Mouse (Mus musculus): ENCODE measurements around the gene Wt1. TPM values are rescaled to one million over a fixed set of nuclear protein-coding genes. Genes with fewer than 3 reads are reported as not detected.

The Wt1 gene
- total and polyA plus RNA-seq, 3 experiments, result 4.2 to 6.5 (median 5.7) TPM

DNA sequence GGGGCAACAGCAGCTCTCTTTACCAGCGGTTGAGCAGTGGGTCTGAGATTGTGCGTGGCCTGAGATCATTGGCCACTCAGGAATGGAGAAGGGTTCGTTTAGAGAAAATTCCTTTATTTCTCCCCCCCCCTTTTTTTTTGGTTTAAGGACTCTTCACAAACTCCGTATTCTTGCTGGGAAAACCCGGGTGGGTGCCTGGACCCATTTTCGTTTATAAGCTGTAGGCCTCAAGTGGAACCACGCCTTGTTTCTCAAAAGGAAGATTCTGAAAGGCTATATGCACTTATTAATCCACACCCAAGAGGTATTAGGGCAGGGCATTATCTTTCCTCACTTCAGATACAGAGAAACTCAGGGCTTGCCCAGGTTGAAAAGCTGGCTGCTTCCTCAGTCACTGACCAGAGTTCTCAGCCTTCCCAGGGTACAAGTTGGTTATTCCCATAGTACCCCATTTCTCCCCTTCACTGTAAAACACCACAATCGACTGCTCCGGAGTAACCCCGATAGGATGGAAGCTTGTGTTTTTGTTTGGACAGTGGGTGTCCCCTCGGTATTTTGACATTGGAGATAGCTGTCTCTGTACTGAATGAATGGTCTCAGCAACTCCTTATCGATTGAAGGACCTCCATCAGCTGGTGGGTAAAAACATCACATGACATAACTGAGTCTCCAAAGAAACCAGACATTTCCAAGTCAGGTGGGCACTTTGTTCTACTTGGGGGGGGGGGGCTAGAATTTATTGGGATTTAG, 4.9 kb downstream of the Wt1 start:
- 35% methylated on average over 12 of the region's 12 CpGs for WGBS
- Histone ChIP-seq H3K9ac (ENCODE audit: low read depth, low read length) (peak overlapping the region; percentile 44; the same call in 1 of the 2 replicates), H3K27ac (peak overlapping the region; percentile 71), H3K27me3 (ENCODE audit: control insufficient read depth, insufficient read depth, low read length) (peaks cover 13% of the 10 kb centered on the region), H3K36me3 (ENCODE audit: control insufficient read depth, insufficient read depth, low read length) (no peaks in the 10 kb centered on the region), H3K4me3 (peak overlapping the region; percentile 37; the same call in 1 of the 2 replicates), H3K79me2 (replicated peaks; ENCODE audit: control insufficient read depth, insufficient read depth, low read length) (no peaks in the 10 kb centered on the region), H3K4me1 (ENCODE audit: control insufficient read depth, insufficient read depth, low read length) (peaks cover 4% of the 10 kb centered on the region; the same call in 1 of the 2 replicates)
- intact Hi-C loops (cut with DNase I), result loop anchor here (5.0 kb wide), 2 partner anchors 41 to 114 kb away; partner anchors contain the start of gene Eif3m
- DNase-seq, result no peak
- TF ChIP-seq CTCF (IDR thresholded peaks at IDR 0.05) (no peak), POLR2A (IDR thresholded peaks at IDR 0.05; ENCODE audit: insufficient read depth, low read depth, low read length) (no peak), EP300 (IDR thresholded peaks at IDR 0.05; ENCODE audit: insufficient read depth, low read depth, low read length) (no peak)

- WGBS, result 53% methylated on average over 2 of the region's 2 CpGs
- Histone ChIP-seq H3K9ac (ENCODE audit: low read depth, low read length) (no peak overlapping the region), H3K27me3 (ENCODE audit: control insufficient read depth, insufficient read depth, low read length) (peaks cover 10% of the 10 kb centered on the region), H3K4me3 (no peak overlapping the region), H3K79me2 (replicated peaks; ENCODE audit: control insufficient read depth, insufficient read depth, low read length) (no peaks in the 10 kb centered on the region), H3K27ac (no peak overlapping the region; the same call in 1 of the 2 replicates), H3K4me1 (ENCODE audit: control insufficient read depth, insufficient read depth, low read length) (peaks cover 4% of the 10 kb centered on the region; the same call in 1 of the 2 replicates), H3K36me3 (ENCODE audit: control insufficient read depth, insufficient read depth, low read length) (no peaks in the 10 kb centered on the region)
- DNase-seq, result no peak
- TF ChIP-seq CTCF (IDR thresholded peaks at IDR 0.05) (no peak), EP300 (IDR thresholded peaks at IDR 0.05; ENCODE audit: insufficient read depth, low read depth, low read length) (no peak), POLR2A (IDR thresholded peaks at IDR 0.05; ENCODE audit: insufficient read depth, low read depth, low read length) (no peak)
- intact Hi-C loops (cut with DNase I), result loop anchor here (5.0 kb wide), 2 partner anchors 41 to 114 kb away; partner anchors contain the start of gene Eif3m
These were observed 5.4 kb downstream of the Wt1 start for GRCm38 (mm10) chr2:105131811-105132100.

DNA sequence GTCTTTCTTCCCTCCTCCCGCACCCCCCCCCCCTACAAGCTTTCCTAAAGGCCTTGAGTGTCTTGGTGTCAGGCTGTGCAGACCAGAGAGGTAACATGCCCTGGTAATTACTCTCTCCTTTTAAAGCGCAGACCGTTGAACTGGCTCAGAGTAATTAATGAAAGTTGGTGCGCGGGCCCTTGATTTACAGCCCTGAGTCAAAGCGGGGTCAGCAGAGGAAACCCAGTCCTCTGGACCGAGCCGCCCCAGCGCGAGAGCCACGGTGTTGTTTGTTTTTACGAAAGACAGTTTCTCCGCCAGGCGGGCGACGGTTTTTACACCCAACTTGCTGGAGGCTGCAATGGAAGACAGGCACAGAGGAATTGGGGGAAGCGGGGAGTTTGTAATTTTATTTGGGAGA, 6.0 kb downstream of the Wt1 start:
- peaks cover 4% of the 10 kb centered on the region; the same call in 1 of the 2 replicates for H3K27me3 ChIP-seq (ENCODE audit: control insufficient read depth, insufficient read depth, low read length)
- no peak overlapping the region for H3K4me3 ChIP-seq
- H3K27ac ChIP-seq, result no peak overlapping the region
- peaks cover 4% of the 10 kb centered on the region; the same call in 1 of the 2 replicates for H3K4me1 ChIP-seq (ENCODE audit: control insufficient read depth, insufficient read depth, low read length)
- DNase-seq, result no peak
- H3K79me2 ChIP-seq (replicated peaks; ENCODE audit: control insufficient read depth, insufficient read depth, low read length), result no peaks in the 10 kb centered on the region
- TF ChIP-seq POLR2A (IDR thresholded peaks at IDR 0.05; ENCODE audit: insufficient read depth, low read depth, low read length) (no peak), EP300 (IDR thresholded peaks at IDR 0.05; ENCODE audit: insufficient read depth, low read depth, low read length) (no peak), CTCF (IDR thresholded peaks at IDR 0.05) (no peak)
- WGBS, result 43% methylated on average over 17 of the region's 17 CpGs
- no peak overlapping the region for H3K9ac ChIP-seq (ENCODE audit: low read depth, low read length)
- intact Hi-C loops (cut with DNase I), result loop anchor here (5.0 kb wide), 2 partner anchors 40 to 115 kb away; partner anchors contain the start of gene Eif3m
- no peaks in the 10 kb centered on the region for H3K36me3 ChIP-seq (ENCODE audit: control insufficient read depth, insufficient read depth, low read length)

DNA sequence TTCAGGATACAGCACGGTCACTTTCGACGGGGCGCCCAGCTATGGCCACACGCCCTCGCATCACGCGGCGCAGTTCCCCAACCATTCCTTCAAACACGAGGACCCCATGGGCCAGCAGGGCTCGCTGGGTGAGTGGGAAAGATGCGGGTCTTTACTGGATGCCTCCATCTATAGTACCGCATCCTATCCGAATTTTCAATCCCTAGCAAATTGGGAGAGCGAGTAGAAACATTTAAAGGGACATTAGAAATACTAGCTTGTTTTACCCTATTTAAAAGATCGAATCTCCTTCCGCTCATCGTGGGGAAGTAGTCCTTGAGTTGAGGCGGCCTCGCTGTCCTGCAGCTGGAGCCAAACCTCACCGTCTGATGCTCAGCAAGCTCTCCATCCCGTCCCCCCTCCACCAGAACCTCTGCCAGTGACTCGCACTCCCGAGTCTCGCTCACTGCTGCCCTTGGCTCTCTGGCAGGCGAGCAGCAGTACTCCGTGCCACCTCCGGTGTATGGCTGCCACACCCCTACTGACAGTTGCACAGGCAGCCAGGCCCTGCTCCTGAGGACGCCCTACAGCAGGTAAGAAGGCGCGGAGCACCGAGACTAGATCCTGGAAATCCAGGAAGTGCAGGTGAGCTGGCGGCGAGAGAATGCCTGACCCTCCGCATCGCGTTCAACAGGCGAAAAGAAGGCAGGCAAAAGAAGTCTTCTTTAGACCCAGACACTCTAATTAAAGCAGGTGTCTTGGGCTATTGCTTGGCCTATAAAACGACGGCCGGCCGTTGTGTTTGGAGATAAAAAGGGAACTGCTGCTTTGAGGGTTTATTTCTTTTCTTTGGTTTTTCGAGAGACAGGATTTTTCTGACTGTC, 6.8 kb downstream of the Wt1 start:
- H3K27ac ChIP-seq, result peak overlapping the region; percentile 52
- no peak overlapping the region for H3K9ac ChIP-seq (ENCODE audit: low read depth, low read length)
- no peaks in the 10 kb centered on the region for H3K36me3 ChIP-seq (ENCODE audit: control insufficient read depth, insufficient read depth, low read length)
- no peaks in the 10 kb centered on the region for H3K79me2 ChIP-seq (replicated peaks; ENCODE audit: control insufficient read depth, insufficient read depth, low read length)
- TF ChIP-seq POLR2A (IDR thresholded peaks at IDR 0.05; ENCODE audit: insufficient read depth, low read depth, low read length) (no peak), CTCF (IDR thresholded peaks at IDR 0.05) (no peak), EP300 (IDR thresholded peaks at IDR 0.05; ENCODE audit: insufficient read depth, low read depth, low read length) (no peak)
- no peak overlapping the region for H3K4me3 ChIP-seq
- 0 out of 2 replicates have a peak, but pooled peaks cover 2% of the 10 kb centered on the region for H3K27me3 ChIP-seq (ENCODE audit: control insufficient read depth, insufficient read depth, low read length)
- peak in 1 of 2 experiments; percentile 18 for DNase-seq
- 31% methylated on average over 43 of the region's 43 CpGs for WGBS
- H3K4me1 ChIP-seq (ENCODE audit: control insufficient read depth, insufficient read depth, low read length), result peaks cover 4% of the 10 kb centered on the region; the same call in 1 of the 2 replicates
- intact Hi-C loops (cut with DNase I), result loop anchor here (5.0 kb wide), 2 partner anchors 39 to 116 kb away; partner anchors contain the start of gene Eif3m

DNA sequence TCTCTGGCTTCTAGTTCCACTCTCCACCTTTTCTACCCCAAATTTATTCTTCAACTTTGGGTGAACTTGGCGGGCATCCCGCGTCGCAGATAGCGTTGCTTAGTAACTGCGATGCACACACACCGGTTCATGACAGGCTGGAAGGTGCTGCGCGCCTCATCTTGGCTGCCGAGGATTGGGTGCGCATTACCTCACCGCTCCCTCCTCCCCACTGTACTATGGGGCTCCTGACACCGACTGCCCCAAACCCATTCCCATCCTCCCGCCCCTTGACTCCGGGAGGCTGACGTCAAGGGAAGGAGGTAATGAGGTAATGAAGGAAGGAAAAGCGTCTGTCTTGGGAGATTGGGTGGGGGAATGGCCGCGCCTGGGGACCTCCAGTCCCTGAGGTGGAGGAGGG, 8.0 kb downstream of the Wt1 start:
- DNase-seq, result peak; percentile 59 to 70
- TF ChIP-seq EP300 (IDR thresholded peaks at IDR 0.05; ENCODE audit: insufficient read depth, low read depth, low read length) (0 out of 2 replicates have a peak, but pooled peaks have one; percentile 34), CTCF (IDR thresholded peaks at IDR 0.05) (no peak)
- Histone ChIP-seq H3K9ac (ENCODE audit: low read depth, low read length) (no peak overlapping the region), H3K27me3 (ENCODE audit: control insufficient read depth, insufficient read depth, low read length) (0 out of 2 replicates have a peak, but pooled peaks cover 2% of the 10 kb centered on the region), H3K27ac (peak overlapping the region; percentile 49), H3K4me3 (0 out of 2 replicates have a peak overlapping the region, but pooled peaks have one; percentile 14), H3K4me1 (ENCODE audit: control insufficient read depth, insufficient read depth, low read length) (peaks cover 4% of the 10 kb centered on the region), H3K79me2 (replicated peaks; ENCODE audit: control insufficient read depth, insufficient read depth, low read length) (no peaks in the 10 kb centered on the region), H3K36me3 (ENCODE audit: control insufficient read depth, insufficient read depth, low read length) (peaks cover 2% of the 10 kb centered on the region; the same call in 1 of the 2 replicates)
- intact Hi-C loops (cut with DNase I), result loop anchor here (5.0 kb wide), 2 partner anchors 38 to 117 kb away; partner anchors contain the start of gene Eif3m
- WGBS, result 2% methylated on average over 19 of the region's 19 CpGs
